Mouse (Mus musculus) A20 (cell line): ENCODE results near the gene Dvl1.

ENCODE experiments used
- DNase-seq: peaks from one replicate; pipeline ENCODE4 v3.0.0-alpha.2; 2011; ENCODE audit warnings: low read depth, low spot score

Dvl1 gene

DNA sequence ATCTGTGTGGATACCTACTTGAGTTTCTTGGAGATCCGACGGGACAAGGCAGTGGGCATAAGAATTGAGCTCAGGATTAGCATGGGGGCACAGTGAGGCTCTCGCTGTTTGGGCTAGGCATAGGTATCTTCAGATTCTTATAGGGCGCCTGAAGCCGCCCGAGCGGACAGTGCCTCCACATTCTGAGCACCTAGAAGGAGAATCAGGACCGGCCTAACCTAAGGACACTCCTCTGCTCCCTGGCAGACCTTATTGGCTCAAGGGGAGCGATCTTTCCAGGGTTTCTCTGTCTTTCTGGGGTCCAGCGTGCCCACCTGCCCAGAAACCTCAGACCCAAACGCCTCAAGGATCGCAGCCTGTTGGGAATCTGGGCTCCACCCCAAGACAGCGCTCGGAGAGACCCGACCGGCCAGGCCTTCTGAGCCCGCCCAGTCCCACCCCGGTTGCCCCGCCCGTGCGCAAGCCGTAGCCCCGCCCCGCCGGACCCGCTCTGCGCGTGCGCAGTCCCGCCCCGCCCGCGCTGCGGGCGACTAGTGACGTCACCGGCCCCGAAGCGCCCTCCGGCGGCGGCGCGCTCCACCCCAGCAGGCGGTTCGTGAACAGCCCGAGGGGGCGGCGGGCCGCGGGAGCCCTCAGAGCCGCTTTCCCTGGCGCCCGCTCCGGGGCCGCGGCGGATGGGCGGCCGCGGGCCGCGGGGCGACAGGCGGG, at the start of gene Dvl1:
Gene Dvl1, plus strand, starts transcription at position 532 of the 708 bp plus-strand sequence.
- peak; percentile 94 for DNase-seq

DNA sequence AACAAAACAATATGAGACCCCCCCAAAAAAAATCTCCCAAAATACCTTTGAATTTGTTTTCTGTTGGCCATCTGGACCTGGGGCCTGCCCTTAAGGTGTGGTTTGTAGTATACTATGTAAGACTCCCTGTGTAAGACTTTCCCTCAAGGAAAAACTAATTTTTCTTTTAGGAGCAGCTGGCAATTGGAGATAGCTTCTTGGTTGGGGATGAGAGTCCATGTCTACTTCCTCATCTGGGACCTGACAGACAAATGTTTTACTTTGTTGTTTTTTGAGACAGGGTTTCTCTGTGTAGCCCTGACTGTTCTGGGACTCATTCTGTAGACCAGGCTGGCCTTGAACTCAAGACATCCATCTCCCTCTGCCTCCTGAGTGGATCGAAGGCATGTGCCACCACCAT, 45.1 kb upstream of the Dvl1 start:
- peak; percentile 34 for DNase-seq

DNA sequence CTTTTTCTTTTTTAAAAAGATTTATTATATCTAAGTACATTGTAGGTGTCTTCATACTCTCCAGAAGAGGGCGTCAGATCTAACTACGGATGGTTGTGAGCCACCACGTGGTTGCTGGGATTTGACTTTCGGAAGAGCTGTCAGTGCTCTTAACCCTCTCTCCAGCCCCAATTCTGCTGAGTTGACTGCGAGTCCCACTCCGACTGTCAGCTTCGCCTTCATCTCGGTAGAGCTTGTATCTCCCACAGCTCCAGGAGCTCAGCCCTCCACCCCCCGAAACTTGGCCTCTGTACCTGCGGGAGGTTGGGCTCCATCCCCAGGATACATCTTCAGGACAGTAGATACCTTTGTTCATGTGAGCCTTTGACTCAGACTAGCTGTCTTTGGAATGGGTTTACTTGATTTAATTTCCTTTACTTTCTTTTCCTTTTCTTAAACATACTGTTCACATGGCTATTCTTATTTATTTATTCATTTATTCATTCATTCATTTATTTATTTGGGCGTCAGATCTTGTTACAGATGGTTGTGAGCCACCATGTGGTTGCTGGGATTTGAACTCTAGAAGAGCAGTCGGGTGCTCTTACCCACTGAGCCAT, 44.4 kb upstream of the Dvl1 start, which contains the start of gene Mrpl20:
Gene Mrpl20, plus strand, starts transcription at position 138 of the 599 bp plus-strand sequence.
- peak; percentile 83 for DNase-seq

DNA sequence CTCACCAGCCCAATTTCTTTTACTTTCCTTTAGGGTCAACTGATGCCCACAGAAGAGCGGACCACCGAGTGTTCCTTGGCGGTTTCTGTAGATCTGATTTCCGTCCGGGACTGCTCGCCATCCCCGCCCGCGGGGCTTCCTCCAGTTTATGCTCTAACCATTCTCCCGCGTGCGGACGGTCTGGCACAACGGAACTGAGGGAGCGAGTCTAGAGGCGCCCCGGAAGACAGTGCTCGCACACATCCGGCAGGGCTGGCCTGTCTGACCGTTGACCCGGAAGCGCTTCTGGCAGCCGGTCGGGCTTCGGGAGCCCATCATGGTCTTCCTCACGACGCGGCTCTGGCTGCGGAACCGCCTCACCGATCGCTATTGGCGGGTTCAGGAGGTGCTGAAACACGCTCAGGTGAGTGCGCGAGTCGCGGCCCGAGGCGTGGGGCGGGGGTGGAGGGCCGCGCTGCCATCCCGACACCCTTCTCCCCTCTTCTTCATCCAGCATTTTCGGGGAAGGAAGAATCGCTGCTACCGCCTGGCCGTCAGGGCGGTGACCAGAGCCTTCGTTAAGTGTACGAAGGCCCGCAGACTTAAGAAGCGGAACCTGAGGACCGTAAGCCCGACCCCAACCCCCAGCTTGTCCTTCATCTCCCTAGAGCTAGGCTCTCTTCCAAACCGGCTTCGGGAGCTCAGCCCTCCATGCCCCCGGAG, 43.7 kb upstream of the Dvl1 start:
- DNase-seq, result peak; percentile 96

DNA sequence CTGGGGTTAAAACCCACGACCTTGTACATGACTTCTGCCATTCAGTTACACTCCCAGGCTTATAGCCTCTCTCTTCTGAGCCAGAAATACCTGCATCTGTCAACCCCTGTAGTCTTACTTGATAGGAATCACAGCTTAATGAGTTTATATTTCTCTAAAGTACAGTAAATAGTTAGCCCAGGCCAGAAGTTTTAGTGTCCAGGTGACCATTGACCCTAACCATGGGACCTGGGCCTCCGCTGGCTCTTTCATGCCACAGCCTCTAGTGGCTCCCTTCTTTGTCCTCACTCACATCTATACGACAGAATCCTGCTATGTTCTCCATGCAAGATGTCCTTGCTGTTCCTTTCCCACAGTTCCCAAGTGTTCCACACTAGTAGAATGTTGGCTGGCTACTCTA, 39.4 kb upstream of the Dvl1 start:
- no peak for DNase-seq

DNA sequence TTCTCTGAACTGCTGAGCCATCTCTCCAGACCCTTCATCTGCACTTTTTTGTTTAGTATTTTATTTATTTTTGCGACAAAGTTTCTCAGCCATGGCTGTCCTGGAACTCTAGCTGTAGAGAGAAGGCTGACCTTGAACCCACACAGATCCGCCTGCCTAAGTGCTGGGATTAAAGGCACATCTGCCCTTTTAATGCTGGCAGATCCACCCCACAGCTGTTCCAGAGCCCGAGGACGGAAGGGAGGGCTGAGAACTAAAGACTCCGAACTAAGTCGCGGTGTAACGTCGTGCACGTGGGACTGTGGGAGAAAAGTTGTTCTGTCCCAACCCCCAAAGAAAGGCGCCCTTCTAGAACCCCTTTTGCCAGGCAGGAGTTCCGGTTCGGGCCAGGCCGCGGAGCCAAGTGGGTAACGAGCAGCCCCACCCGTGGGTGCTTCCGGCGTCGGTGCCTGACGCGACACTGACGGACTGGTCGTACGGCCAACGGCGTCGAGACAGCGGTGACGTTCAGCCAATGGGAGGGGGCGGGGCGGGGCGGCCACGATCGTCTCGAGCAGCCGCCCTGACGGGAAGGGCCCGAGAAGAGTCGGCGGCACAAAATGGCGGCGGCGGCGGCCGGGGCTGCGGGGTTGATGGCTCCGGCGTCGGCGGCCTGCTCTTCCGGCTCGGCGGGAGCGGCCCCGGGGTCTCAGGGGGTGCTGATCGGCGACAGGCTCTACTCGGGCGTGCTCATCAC, 35.1 kb upstream of the Dvl1 start, which contains the start of gene Ccnl2:
Gene Ccnl2, plus strand, starts transcription at position 561 of the 736 bp plus-strand sequence.
- peak; percentile 100 for DNase-seq

DNA sequence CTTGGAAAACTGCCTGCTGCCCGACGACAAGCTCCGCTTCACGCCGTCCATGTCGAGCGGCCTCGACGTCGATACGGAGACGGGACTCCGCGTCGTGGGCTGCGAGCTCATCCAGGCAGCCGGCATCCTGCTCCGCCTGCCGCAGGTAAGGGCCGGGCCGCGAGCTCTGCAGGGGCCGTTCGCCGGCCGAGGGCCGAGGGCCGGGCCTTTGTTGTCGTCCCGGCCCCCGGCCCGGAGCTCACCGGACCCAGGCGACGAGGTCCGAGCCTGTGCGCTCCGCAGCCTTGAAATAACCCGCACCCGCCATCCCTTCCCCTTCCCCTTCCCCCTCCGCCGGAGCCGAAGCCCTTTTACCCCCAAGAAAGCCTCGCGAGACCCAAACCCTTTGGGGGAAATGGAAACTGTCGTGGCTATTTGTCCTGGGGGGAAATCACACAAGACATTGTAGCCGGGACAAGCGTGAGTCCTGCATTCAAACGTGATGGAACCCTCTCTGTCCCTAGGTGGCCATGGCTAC, 34.5 kb upstream of the Dvl1 start:
- peak; percentile 51 for DNase-seq

DNA sequence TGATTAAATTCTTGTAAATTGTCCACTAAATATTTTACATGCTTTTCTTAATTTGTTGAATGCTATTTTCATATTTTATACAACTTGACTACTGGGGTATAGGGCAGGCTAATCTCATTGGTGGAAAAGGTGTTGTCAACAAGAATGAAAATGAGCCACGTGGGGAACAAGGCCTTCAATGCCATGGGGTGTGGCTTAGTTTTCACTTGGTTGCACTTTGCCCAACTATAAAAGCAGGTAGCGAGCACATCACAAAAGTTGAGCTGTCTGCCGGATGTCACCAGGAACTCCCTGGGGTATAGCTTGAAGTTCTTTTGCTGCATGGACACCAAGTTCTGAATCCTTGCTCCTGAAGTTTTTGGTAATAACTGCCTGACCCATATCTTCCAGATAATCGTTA, 29.7 kb upstream of the Dvl1 start:
- no peak for DNase-seq

DNA sequence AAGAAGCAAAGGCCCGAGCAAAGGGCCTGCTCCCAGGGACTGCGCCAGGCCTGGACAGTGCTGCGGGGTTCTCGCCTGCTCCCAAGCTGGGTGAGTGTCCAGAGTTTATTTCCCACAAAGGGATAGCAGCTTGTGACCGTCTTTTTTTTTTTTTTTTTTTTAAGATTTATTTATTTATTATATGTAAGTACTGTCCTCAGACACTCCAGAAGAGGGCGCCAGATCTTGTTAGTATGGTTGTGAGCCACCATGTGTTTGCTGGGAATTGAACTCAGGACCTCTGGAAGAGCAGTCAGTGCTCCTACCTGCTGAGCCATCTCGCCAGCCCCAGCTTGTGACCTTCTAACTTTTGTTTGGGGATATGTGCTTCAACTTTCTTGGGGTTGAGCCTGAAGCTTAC, 26.2 kb upstream of the Dvl1 start:
- peak; percentile 53 for DNase-seq

DNA sequence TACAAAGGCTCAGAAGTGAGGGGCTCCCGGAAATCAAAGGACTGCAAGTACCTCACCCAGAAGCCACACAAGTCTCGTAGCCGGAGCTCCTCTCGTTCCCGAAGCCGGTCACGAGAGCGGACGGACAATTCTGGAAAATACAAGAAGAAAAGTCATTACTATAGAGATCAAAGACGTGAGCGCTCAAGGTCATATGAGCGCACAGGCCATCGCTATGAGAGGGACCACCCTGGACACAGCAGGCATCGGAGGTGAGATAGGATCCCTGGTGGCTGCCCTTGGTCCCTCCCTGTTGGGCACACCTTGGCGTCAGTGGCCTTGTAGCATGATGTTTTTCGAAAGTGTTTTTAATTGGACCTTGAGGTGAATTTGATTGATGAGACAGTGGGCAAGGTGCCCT, 23.8 kb upstream of the Dvl1 start:
- no peak for DNase-seq

DNA sequence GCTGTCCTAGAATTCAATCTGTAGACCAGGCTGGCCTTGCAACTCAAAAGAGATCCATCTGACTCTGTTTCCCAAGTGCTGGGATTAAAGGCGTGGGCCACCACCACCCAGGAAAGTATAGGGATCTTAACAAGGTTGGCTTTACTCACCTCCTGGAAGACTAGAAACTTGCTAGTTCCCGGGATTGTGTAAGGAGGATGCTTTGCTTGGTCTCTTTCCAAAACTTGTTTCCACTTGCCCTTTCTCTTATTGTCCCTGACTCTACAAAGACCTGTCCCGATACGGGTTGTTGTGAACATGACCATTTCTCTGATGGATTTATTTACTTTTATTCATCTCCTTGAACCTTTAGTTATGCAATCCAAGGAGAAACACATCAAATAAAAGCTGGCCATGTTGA, 17.3 kb upstream of the Dvl1 start:
- no peak for DNase-seq

DNA sequence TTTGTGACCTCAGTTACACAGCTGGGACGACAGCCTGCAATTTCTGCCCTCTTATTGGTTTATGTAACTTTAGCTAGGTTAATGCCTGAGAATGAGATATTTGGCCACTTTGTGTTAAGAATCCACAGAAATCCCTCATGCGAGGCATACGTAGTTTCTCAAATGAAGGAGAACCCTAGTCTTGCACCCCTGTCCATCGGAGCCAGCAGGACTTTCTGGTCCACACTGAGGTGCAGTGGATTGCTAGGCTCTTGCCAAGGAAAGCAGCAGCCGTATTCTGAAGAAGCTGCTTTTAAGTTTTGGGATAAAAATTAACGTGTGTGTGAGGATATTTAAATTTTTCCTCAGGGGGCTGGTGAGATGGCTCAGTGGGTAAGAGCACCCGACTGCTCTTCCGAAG, 16.6 kb upstream of the Dvl1 start:
- DNase-seq, result peak; percentile 74

DNA sequence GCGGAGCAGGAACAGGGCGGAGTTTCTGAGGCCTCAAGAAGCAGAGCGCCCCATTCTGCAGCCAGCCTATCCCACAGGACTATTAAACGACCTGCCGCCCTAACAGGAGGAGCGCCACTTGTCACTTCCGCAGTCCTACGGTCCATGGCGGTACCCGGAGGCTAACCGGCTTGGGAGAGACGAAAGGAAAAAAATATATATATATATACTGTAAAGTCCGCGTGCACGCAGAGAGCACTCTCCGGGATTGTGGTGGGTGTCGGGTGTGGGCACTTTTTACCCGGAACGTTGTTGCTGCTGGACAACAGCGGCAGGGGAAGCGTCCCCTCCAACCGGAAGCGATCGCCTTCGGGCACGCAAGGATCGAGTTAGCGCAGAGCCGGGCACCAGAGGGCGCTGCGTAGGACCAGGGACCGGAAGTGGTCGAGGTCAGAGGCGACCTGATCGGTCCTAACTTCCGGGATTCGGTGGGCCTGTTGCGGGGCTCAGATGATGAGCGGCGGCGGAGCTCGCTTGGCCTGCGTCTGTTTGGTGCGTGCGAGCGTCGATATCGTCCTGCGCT, 15.9 kb upstream of the Dvl1 start, which contains the start of gene Aurkaip1:
Gene Aurkaip1, plus strand, starts transcription at position 68 of the 562 bp plus-strand sequence.
- DNase-seq, result peak; percentile 99

DNA sequence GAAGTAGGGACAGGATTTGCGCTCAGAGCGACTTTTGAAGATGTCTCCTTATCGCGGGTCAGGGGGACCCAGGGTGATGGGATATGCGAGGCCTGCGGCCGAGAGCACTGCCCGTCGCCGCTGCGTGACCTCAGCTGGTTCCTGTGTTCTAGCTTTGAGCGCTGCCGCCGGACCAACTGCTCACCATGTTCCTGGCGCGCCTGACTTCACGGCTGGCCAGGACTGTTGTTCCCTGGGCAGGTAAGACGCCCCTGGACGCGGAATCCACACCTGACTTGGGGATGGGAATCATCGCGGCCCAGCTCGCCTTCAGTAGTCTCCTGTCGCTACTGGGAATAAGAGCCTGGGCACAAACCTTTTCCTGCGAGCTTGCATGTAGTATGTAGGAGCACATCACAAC, 15.4 kb upstream of the Dvl1 start:
- DNase-seq, result no peak

DNA sequence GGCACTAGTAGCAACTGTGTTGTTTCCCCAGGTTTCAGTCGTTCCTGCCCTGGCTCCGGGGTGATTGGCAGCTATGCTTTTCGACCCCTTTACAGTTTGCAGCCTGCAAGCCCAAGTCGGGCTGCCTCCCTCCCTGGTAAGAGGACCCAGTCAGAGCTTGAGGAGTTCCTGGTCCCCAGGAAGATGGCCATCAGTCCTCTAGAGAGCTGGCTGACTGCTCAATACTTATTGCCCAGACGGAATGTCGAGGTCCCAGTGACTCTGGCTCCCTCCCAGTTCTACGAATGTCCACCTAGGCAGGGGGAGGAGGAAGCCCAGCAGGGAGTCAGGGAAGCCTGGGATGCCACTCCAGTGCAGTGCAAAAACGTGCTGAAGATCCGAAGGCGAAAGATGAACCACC, 14.9 kb upstream of the Dvl1 start:
- no peak for DNase-seq

DNA sequence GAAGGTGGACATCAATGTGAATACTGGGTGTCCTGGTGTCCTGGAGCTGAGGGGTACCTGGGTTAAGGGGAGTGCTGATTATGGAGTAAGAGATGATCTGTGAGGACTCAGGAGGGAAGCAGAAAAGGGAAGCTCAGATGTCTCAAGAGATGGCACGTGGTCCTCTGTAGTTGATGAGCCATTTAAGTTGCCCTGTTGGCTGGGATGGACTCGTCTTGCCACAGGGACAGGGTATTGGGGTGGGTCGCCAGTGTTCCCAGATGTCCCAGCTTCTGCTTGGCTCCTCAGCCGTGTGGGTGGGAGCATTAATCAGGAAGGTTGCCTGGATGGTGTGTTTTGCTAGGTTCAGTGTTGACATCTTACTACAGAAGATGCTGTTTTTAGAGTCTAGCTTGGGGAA, 14.0 kb upstream of the Dvl1 start:
- no peak for DNase-seq

DNA sequence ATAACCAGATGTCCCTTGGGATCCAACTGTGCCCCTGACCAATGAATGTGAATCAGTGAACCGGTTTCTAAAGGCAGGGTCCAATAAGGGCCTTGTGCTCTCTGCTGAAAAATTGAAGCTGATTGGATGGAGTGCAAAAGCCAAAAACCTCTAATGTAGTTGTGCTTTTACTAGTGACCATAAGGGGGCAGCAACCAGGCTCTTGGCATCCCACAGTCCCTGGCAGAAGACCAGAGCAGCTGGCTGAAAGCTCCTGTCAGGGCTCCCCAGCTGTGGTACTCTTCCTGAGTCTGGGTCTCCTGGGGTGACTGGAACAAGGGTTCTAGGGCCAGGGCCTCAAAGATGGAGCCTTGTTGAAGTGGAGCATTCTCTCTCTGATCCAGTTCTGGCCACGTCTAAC, 13.4 kb upstream of the Dvl1 start:
- DNase-seq, result peak; percentile 83

DNA sequence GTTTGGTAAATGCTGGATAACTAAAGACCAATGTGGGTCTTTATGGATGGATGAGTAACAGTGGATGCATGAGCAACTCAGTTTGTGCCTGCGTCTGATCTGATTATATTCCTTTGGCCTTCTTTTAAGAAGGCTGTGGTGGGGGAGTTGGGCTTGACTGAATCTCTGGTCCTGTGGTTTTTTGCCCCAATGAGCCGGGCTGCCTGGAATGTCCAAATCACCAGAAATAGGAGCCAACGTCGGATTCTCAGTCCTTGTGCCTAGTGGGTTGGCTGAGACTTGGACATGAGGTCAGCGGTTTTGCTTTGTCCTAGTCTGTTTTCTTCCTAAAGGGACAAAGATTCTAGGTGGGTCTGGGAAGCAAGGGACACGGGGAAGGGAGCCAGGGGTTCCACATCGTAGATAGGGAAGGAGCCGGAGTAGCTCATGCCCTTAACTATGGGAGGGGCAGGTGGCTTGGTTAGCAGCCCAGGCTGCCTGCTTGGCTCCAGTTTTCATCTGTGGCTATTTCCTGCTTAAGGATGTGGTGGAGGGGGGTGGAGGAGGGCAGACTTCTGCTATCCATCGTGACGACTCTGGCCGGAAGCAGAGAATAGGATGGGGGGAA, 9.7 kb upstream of the Dvl1 start:
- no peak for DNase-seq

DNA sequence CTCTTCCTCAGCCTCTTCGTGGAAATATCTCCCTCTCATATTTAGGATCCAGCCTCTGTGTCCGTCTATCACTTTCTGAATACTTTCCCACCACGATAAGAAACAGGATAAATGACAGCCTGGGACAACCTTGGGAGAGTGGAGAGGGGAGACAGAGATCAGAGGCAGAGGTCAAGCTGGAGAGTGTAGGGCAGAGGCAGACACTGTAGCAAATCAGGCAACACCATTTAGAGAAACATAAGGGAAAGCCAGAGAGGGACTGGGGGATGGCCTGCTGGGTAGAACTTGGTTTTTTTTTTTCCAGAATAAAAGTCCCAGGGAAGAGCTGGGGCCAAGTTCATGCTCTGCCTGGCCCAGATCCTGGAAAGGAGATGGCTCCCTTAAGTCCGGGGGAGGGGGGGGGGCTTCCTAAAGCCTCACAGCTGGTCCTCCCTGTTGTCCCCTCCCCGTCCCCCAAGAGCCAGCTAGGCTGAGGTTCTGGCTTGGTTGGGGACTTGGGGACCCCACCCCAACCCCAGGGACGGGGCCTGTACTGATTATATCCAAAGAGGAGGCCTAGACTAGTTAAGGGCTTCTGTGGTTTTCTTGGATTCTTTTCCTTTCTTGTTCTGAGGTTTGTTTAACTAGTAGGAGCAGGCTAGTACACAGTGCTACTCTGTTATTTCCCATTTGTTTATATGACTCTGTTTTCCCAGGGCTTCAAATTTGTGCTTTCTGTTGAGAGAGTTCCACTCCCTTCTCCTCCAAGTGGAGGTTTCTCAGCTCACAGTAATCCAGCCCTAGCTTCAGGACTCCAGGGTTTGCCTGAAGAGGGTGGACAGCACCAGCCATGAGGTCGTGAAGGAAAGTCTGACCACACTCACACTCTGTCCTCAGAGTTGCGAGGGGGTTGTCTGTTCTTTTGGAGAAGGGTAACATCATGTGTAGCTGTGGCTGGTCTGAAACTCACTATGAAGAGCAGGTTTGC, 8.7 kb upstream of the Dvl1 start:
- DNase-seq, result no peak

DNA sequence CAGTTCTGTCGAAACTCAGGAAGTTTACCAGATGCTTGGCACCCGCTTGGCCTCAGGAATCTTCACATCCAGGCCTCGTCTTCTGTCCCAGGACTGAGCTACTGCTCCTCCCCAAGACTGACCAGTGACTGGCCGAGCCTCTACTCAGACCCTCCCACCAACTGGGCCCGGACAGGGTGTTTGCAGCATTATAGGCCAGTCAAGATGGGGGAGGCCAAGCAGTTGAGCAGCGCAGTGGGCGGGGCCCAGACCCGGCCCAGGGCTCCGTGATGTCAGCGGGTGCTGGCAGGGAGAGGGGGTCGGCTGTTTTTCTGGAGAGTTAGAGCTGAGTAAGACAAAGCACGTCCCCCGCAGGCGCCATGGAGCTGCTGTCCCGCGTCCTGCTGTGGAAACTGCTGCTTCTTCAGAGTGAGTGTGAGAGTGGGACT, 7.7 kb upstream of the Dvl1 start, which contains the start of gene Mxra8:
Gene Mxra8, plus strand, starts transcription at position 198 of the 428 bp plus-strand sequence.
- no peak for DNase-seq
